Mouse (Mus musculus) erythroblast, embryonic 14.5 days (primary cell): Measurements from ENCODE around the gene Scn5a. TPM values are rescaled to one million over a fixed set of nuclear protein-coding genes. Genes with fewer than 3 reads are reported as not detected.

Source experiments
- H3K27me3 ChIP-seq: 2 replicates; pipeline ENCODE4 v1.6.1; 2012; ENCODE audit warnings: inconsistent platforms; ENCODE audit not compliant: control insufficient read depth
- H3K36me3 ChIP-seq: 2 replicates; pipeline ENCODE4 v1.6.1; 2012; ENCODE audit warnings: mild to moderate bottlenecking, inconsistent platforms; ENCODE audit not compliant: control insufficient read depth
- H3K4me1 ChIP-seq: 2 replicates; pipeline ENCODE4 v1.6.1; 2012; ENCODE audit warnings: inconsistent platforms; ENCODE audit not compliant: control insufficient read depth
- H3K4me3 ChIP-seq: replicated peaks from 2 replicates; pipeline ENCODE3; 2012; ENCODE audit warnings: moderate library complexity, mild to moderate bottlenecking, inconsistent platforms
- H3K9me3 ChIP-seq: 2 replicates; pipeline ENCODE4 v1.6.1; 2012; ENCODE audit warnings: low read length, inconsistent platforms, mixed read lengths; ENCODE audit not compliant: control insufficient read depth
- GATA1 ChIP-seq: IDR thresholded peaks from 2 replicates; pipeline ENCODE4 v1.6.1; 2012; ENCODE audit warnings: low read length, inconsistent platforms, mixed read lengths
- TAL1 ChIP-seq: IDR thresholded peaks from 3 replicates; pipeline ENCODE4 v1.6.1; 2012; ENCODE audit warnings: low read length, inconsistent platforms, mixed read lengths
- polyA plus RNA-seq: library from polyadenylated mRNA; stranded (reverse); fragments of >175 nt; gene quantifications from 2 replicates; pipeline ENCODE4 v1.2.3, GENCODE M21; 2012

The Scn5a gene
- polyA plus RNA-seq, 1 experiment, result not detected

DNA sequence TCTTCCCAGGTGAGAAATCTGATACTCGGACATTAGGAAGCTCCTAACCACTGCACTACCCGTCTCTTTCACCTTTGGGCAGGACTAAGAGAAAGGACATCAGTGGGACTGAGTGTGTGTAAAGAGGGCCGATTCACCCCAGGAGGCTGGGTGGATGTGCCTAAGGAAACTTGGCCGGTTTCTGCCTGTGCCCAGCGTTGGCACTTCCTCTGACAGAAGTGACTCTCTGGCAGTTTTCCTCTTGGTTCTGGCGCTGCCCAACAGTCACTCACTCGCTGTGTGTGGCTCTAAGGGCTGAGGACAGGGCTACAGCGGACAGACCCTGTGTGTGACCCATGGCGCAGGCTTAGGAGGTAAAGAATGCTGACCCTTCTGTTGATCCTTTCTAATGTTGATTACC, 8.2 kb downstream of the Scn5a start:
- no peak overlapping the region for H3K4me3 ChIP-seq
- no peaks in the 10 kb centered on the region for H3K4me1 ChIP-seq
- TF ChIP-seq GATA1, result no peak
- H3K27me3 ChIP-seq, result peaks cover 59% of the 10 kb centered on the region
- H3K36me3 ChIP-seq, result no peaks in the 10 kb centered on the region
- H3K9me3 ChIP-seq, result no peaks in the 10 kb centered on the region; the same call in 1 of the 2 replicates

DNA sequence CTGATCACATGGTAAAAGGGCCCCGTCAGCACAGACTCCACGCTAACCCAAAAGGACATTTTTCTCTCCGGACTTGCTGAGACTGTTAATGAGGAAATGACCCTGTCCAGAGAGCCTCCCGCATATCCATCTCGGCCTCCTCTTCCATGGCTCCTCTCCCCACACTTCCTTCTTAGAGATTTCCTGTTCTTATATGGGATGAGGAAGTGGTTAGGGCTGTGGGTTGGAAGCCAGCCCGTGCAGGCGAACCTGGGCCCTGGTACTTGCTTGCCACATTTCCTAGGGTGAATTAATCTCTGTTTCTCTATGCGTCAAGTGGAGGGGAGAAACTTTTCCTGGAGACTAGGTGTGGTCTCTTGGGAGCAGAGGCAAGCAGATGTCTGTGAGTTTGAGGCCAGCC, 10.1 kb downstream of the Scn5a start:
- Histone ChIP-seq H3K36me3 (no peaks in the 10 kb centered on the region), H3K4me1 (no peaks in the 10 kb centered on the region), H3K9me3 (no peaks in the 10 kb centered on the region; the same call in 1 of the 2 replicates), H3K4me3 (no peak overlapping the region), H3K27me3 (peaks cover 48% of the 10 kb centered on the region)
- TF ChIP-seq TAL1 (no peak), GATA1 (no peak)

DNA sequence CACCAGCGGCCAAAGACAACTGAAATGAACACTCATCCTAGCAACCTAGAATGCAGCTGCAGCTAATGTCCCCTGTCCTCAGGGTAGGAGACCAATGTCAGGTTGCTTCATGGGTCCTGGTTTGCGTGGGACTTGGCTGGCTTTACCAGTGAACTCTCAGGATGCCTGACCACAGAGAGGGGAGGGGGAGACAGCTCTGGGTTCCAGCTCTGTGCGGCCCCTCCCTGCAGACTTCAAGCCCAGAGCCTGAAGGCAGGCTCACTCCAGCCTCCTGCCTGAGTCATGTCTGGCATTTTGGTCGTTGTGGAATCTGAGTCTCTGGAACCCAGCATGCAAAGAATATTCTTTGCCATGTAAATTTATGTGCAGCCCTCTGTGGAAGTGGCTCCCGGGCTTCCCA, 11.0 kb downstream of the Scn5a start:
- H3K36me3 ChIP-seq, result no peaks in the 10 kb centered on the region
- TF ChIP-seq GATA1 (no peak), TAL1 (no peak)
- no peaks in the 10 kb centered on the region for H3K4me1 ChIP-seq
- peaks cover 47% of the 10 kb centered on the region for H3K27me3 ChIP-seq
- H3K4me3 ChIP-seq, result no peak overlapping the region
- no peaks in the 10 kb centered on the region; the same call in 1 of the 2 replicates for H3K9me3 ChIP-seq

DNA sequence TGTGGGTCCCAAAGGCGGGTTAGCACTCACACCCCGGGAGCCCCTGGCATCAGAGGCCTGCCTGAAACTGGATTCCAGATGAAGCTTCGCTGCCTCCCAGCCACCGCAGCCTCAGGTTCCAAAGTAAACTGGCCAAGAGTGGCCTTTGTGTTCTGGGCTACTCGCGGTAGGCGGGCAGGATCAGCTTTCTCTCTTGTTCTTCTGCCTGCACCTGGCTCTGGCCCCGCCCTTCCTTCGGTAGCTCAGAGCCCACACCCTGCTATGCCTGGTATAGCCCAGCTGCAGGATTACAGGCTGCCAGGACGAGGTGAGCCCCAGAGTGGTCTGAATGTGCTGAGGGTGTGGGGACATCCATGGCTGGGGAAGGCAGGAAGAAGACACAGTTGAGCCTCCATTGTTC, 12.6 kb downstream of the Scn5a start:
- peaks cover 31% of the 10 kb centered on the region for H3K27me3 ChIP-seq
- TF ChIP-seq GATA1 (no peak), TAL1 (no peak)
- no peaks in the 10 kb centered on the region for H3K36me3 ChIP-seq
- no peaks in the 10 kb centered on the region; the same call in 1 of the 2 replicates for H3K9me3 ChIP-seq
- no peaks in the 10 kb centered on the region for H3K4me1 ChIP-seq
- H3K4me3 ChIP-seq, result no peak overlapping the region

DNA sequence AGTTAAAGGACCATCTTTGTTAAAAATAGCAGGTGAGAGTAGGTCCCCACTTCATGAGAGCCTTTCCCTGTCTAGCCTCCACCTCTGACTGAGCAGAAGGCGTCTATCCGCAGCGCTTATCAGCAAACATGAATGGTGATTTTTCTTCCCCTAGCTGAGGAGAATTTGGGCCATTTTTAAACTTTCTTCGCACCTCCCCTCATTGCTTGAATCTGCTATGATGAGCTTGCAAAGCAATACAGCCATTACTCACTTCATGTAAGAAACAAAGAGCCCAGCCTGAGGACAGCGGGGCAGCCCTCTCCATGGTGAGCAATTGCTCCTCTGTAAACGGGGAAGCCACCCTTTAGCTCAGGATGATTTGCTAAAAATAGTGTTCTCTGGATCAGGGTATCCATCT, 14.0 kb downstream of the Scn5a start:
- no peaks in the 10 kb centered on the region for H3K36me3 ChIP-seq
- TF ChIP-seq GATA1 (no peak), TAL1 (no peak)
- no peaks in the 10 kb centered on the region for H3K4me1 ChIP-seq
- no peaks in the 10 kb centered on the region; the same call in 1 of the 2 replicates for H3K9me3 ChIP-seq
- H3K4me3 ChIP-seq, result no peak overlapping the region
- peaks cover 18% of the 10 kb centered on the region for H3K27me3 ChIP-seq

DNA sequence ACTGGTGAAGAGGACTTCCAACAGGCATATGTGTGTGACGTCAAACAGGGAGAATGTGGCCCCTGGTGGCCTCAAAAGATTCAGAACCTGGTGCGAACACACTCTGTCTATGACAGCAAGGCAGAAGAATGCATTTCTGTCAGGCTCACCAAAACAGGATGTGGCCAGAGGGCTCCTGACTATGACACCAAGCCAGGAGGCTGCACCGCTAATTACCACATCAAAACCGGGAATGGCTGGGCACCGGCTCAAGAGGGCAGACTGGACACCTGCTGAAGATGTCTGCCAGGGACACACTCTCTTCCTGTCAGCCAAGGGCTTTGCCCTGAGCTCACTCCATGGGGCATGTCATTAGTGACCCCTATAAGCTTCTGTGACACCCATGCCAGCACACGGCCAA, 15.2 kb downstream of the Scn5a start:
- H3K36me3 ChIP-seq, result no peaks in the 10 kb centered on the region
- no peak overlapping the region for H3K4me3 ChIP-seq
- H3K9me3 ChIP-seq, result no peaks in the 10 kb centered on the region; the same call in 1 of the 2 replicates
- H3K27me3 ChIP-seq, result peaks cover 16% of the 10 kb centered on the region
- no peaks in the 10 kb centered on the region for H3K4me1 ChIP-seq
- TF ChIP-seq TAL1, result no peak
- TF ChIP-seq GATA1, result no peak

DNA sequence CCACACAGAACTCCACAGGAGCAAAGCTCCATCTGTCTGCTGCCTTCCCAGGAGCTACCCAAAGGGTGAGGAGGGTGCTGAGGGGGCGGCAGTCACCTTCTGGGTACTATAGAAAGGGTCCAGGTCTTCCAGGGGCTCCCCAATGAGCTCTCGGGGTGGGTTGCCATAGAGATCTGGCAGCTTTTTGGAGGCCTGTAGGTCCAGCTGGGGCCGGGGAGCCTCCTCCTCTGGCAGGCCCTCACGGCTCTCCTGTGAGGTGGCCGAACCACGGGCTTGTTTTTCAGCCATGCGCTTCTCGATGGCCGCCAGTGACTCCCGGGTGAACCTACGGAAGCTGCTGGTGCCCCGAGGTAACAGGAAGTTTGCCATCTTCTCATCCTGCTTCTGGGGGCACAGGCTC, 16.6 kb downstream of the Scn5a start:
- H3K4me3 ChIP-seq, result no peak overlapping the region
- H3K27me3 ChIP-seq, result peaks cover 11% of the 10 kb centered on the region
- H3K4me1 ChIP-seq, result no peaks in the 10 kb centered on the region
- TF ChIP-seq GATA1 (no peak), TAL1 (no peak)
- H3K36me3 ChIP-seq, result no peaks in the 10 kb centered on the region
- H3K9me3 ChIP-seq, result no peaks in the 10 kb centered on the region; the same call in 1 of the 2 replicates

DNA sequence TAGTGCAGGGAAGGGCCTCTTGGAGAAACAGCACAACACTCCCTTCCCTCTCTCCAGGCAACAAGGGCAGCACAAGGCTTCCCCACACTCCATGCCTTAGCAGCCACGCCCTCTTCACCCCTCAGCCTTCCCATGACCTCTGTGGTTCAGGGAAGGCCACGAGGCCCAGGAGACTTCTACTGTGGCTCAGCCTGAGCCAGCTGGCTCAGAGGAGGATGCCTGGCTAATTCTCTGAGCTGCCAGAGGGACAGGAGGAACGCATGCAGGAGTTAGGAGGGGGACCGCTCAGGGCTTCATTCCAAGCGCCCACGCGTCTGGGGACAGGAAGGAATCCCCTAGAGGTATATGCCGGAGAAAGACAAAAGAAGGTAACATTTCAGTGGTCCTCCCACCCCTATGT, 17.1 kb downstream of the Scn5a start:
- peaks cover 8% of the 10 kb centered on the region for H3K27me3 ChIP-seq
- no peak overlapping the region for H3K4me3 ChIP-seq
- H3K9me3 ChIP-seq, result no peaks in the 10 kb centered on the region
- no peaks in the 10 kb centered on the region for H3K4me1 ChIP-seq
- H3K36me3 ChIP-seq, result no peaks in the 10 kb centered on the region
- TF ChIP-seq TAL1, result no peak
- no peak for TF ChIP-seq GATA1

DNA sequence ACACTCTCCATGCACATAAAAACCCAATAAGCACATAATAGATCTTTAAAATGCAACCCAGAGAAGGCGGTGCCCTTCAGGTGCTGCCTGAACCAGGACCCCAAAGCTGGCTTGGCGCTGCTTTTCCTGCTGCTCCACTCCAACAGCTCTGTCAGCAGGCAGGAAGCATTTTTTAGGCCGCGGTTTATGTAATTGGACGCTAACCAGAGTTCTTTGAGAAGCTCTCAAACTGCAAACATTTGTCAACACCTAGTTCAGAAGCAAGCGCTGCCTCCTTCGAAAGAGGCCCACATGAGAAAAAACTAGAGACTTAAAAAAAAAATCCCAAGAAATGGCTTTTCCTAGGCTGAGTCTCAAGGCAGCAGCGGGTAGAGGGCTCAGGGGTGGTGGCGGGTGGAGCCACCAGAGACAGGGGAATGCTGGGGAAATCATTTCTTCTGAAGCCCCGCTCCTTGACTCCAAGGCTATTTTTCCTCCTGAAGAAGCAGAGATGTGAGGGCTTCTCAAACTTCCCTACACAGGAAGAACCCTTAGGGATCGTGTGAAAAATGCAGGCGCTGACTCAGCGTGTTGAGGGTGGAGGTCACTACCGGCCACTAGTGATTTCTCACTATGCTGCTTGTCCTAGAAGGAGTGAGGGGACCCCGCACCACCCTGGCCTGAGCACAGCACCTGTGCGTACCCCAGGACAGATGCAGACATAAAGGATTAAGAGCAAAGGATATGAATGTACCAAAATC, 19.1 kb downstream of the Scn5a start:
- Histone ChIP-seq H3K27me3 (no peaks in the 10 kb centered on the region), H3K9me3 (no peaks in the 10 kb centered on the region), H3K36me3 (no peaks in the 10 kb centered on the region), H3K4me1 (no peaks in the 10 kb centered on the region), H3K4me3 (no peak overlapping the region)
- no peak for TF ChIP-seq GATA1
- TF ChIP-seq TAL1, result no peak
